Mouse (Mus musculus) megakaryocyte, embryonic 14.5 days (primary cell): ENCODE results near the gene Kcns1. TPM values are rescaled to one million over a fixed set of nuclear protein-coding genes. Genes with fewer than 3 reads are reported as not detected.
A peak's percentile ranks its signal among the peaks of the same experiment; 100 is the strongest.
"Not testable (repeated sequence)": the region's sequence is repeated elsewhere in the genome, so short reads cannot be mapped to it uniquely, and the experiment has no call there.

Source experiments
- H3K27me3 ChIP-seq: replicated peaks from 2 replicates; pipeline ENCODE3; 2012; ENCODE audit warnings: inconsistent platforms
- H3K36me3 ChIP-seq: replicated peaks from 2 replicates; pipeline ENCODE3; 2012; ENCODE audit warnings: low read length, inconsistent platforms, mixed read lengths
- H3K4me1 ChIP-seq: 2 replicates; pipeline ENCODE4 v1.6.1; 2012; ENCODE audit warnings: inconsistent platforms
- H3K4me3 ChIP-seq: replicated peaks from 2 replicates; pipeline ENCODE3; 2012; ENCODE audit warnings: moderate library complexity, mild to moderate bottlenecking, inconsistent platforms
- H3K9me3 ChIP-seq: 2 replicates; pipeline ENCODE4 v1.6.1; 2012; ENCODE audit warnings: inconsistent platforms
- FLI1 ChIP-seq: IDR thresholded peaks from 2 replicates; pipeline ENCODE4 v1.6.1; 2012; ENCODE audit warnings: low read length, inconsistent platforms, mixed read lengths
- GATA1 ChIP-seq: IDR thresholded peaks from 3 replicates; pipeline ENCODE4 v1.6.1; 2012; ENCODE audit warnings: mixed read lengths, low read length, inconsistent platforms, borderline replicate concordance
- polyA plus RNA-seq: library from polyadenylated mRNA; stranded (reverse); fragments of >175 nt; gene quantifications from 2 replicates; pipeline ENCODE4 v1.2.3, GENCODE M21; 2012; ENCODE audit warnings: low replicate concordance; ENCODE audit not compliant: insufficient read depth

Kcns1 gene
- not detected in 2 replicates for polyA plus RNA-seq

- peak within 1 kb of the TSS; percentile 71 for H3K4me3 ChIP-seq
- peaks cover 75% of the 10 kb centered on the region for H3K27me3 ChIP-seq
- H3K36me3 ChIP-seq, result no peaks in the 10 kb centered on the region
- H3K9me3 ChIP-seq, result peaks cover 16% of the 10 kb centered on the region
- peaks cover 59% of the 10 kb centered on the region for H3K4me1 ChIP-seq
- TF ChIP-seq FLI1 (no peak), GATA1 (no peak)
These were observed at the start of gene Kcns1 for GRCm38 (mm10) chr2:164170902-164171301. TSS of gene Kcns1 (minus strand) at chr2:164171113.

- Histone ChIP-seq H3K4me1 (no peaks in the 10 kb centered on the region), H3K4me3 (no peak overlapping the region), H3K9me3 (no peaks in the 10 kb centered on the region), H3K36me3 (no peaks in the 10 kb centered on the region), H3K27me3 (peaks cover 22% of the 10 kb centered on the region)
- TF ChIP-seq GATA1 (no peak), FLI1 (no peak)
These were observed 48.4 kb upstream of the Kcns1 start for GRCm38 (mm10) chr2:164219295-164219694.

- no peak for TF ChIP-seq GATA1
- TF ChIP-seq FLI1, result no peak
- Histone ChIP-seq H3K9me3 (peaks cover 7% of the 10 kb centered on the region), H3K4me1 (no peaks in the 10 kb centered on the region), H3K4me3 (no peak overlapping the region), H3K36me3 (no peaks in the 10 kb centered on the region), H3K27me3 (peaks cover 20% of the 10 kb centered on the region)
These were observed 41.8 kb upstream of the Kcns1 start for GRCm38 (mm10) chr2:164212711-164213110.

- TF ChIP-seq FLI1 (no peak), GATA1 (no peak)
- no peaks in the 10 kb centered on the region for H3K36me3 ChIP-seq
- no peaks in the 10 kb centered on the region for H3K4me1 ChIP-seq
- peaks cover 7% of the 10 kb centered on the region for H3K9me3 ChIP-seq
- H3K27me3 ChIP-seq, result peaks cover 23% of the 10 kb centered on the region
- no peak overlapping the region for H3K4me3 ChIP-seq
These were observed 40.0 kb upstream of the Kcns1 start for GRCm38 (mm10) chr2:164210892-164211291.

GRCm38 (mm10) chr2:164206676-164207075 lies 35.8 kb upstream of the Kcns1 start:
- peaks cover 13% of the 10 kb centered on the region for H3K27me3 ChIP-seq
- no peak overlapping the region for H3K4me3 ChIP-seq
- H3K36me3 ChIP-seq, result no peaks in the 10 kb centered on the region
- H3K9me3 ChIP-seq, result peaks cover 7% of the 10 kb centered on the region
- H3K4me1 ChIP-seq, result no peaks in the 10 kb centered on the region
- TF ChIP-seq FLI1 (no peak), GATA1 (no peak)

GRCm38 (mm10) chr2:164206011-164206410 lies 35.1 kb upstream of the Kcns1 start:
- not testable (repeated sequence) for H3K4me1 ChIP-seq, H3K4me3 ChIP-seq, H3K36me3 ChIP-seq, H3K9me3 ChIP-seq
- peaks cover 13% of the 10 kb centered on the region for H3K27me3 ChIP-seq

GRCm38 (mm10) chr2:164199626-164200327 lies 28.9 kb upstream of the Kcns1 start, which contains the start of gene Wfdc15a:
TSS of gene Wfdc15a (minus strand) at chr2:164200130.
- Histone ChIP-seq H3K4me3 (no peak within 1 kb of the TSS), H3K36me3 (no peaks in the 10 kb centered on the region), H3K9me3 (0 out of 2 replicates have a peak, but pooled peaks cover 5% of the 10 kb centered on the region), H3K27me3 (peaks cover 8% of the 10 kb centered on the region), H3K4me1 (no peaks in the 10 kb centered on the region)
- TF ChIP-seq FLI1 (no peak), GATA1 (no peak)

- Histone ChIP-seq H3K4me3 (no peak overlapping the region), H3K4me1 (no peaks in the 10 kb centered on the region), H3K36me3 (no peaks in the 10 kb centered on the region), H3K27me3 (peaks cover 23% of the 10 kb centered on the region), H3K9me3 (peaks cover 8% of the 10 kb centered on the region; the same call in 1 of the 2 replicates)
- TF ChIP-seq FLI1, result no peak
- TF ChIP-seq GATA1, result no peak
These were observed 25.7 kb upstream of the Kcns1 start for GRCm38 (mm10) chr2:164196700-164196990.

GRCm38 (mm10) chr2:164195971-164196699 lies 25.2 kb upstream of the Kcns1 start:
- TF ChIP-seq FLI1, result no peak
- TF ChIP-seq GATA1, result no peak
- no peak overlapping the region for H3K4me3 ChIP-seq
- no peaks in the 10 kb centered on the region for H3K36me3 ChIP-seq
- H3K9me3 ChIP-seq, result peaks cover 13% of the 10 kb centered on the region
- H3K27me3 ChIP-seq, result peaks cover 28% of the 10 kb centered on the region
- no peaks in the 10 kb centered on the region for H3K4me1 ChIP-seq

- no peaks in the 10 kb centered on the region for H3K36me3 ChIP-seq
- peaks cover 35% of the 10 kb centered on the region for H3K27me3 ChIP-seq
- no peak for TF ChIP-seq FLI1
- no peak for TF ChIP-seq GATA1
- peaks cover 19% of the 10 kb centered on the region for H3K9me3 ChIP-seq
- H3K4me3 ChIP-seq, result no peak overlapping the region
- H3K4me1 ChIP-seq, result no peaks in the 10 kb centered on the region
These were observed 24.2 kb upstream of the Kcns1 start for GRCm38 (mm10) chr2:164194959-164195630.
